Mouse (Mus musculus) right cerebral cortex, postnatal 10 days (tissue): ENCODE data around the gene Krt87.

Experiments used
- DNase-seq, 2 experiments: peaks; one replicate each; pipeline ENCODE4 v3.0.0; 2021; ENCODE audit warnings: low spot score in 2 of 2

The Krt87 gene

DNA sequence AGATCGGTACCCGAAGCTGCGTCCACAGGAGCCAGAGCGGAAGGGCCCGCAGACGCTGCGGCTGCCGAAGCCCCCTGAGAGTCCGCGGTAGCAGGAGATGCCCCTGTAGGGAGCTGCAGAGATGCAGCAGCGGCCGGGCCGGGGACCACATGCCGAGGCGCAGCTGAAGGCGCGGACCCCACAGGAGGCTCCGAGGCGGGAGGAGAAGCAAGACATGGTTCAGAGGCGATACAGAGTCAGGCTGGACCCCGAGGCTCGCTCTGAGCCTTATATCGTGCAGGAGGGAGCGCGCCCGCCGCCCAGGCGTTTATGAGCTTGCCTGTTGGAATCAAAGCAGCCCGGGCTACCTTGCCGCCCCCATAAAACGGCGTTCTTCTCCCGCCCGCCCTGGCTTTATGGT is at the start of gene Krt87:
Gene Krt87 (minus strand): TSS at position 250 of the 400 bp plus-strand sequence.
- no peak for DNase-seq

DNA sequence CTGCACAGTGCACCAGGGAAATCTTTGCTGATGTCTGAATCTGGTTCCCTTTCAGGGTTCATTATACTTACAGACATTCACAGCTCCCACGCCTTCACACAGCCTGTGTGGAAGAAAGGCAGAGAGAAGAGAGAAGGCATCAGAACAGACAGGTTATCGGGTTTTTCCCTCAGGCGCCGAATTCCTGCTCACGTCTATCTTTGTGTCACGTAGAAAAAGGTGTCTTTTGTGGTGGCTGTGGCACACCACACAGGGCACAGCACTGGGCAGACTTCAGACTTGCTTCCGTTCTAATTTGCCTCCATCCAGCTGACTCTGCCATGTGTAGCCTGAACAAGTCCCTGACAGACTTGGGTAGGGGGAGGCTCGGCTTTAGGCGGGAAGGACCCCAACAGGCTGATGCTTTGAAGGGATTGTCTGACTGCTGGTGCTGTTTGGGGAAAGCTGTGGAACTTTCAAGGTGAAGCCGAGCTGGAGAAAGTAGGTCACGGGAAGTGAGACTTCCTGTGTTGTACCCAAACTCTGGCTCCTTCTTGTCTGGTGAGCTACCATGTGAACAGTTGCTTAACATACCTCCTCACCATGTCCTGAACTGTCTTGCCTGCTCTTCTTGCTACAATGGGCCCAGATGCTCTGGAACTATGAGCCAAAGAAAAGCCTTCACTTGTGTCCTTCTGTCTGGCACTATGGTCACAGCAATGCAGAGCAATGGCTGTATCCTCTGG is 47.5 kb upstream of the Krt87 start:
- DNase-seq: peak; percentile 38 to 50

DNA sequence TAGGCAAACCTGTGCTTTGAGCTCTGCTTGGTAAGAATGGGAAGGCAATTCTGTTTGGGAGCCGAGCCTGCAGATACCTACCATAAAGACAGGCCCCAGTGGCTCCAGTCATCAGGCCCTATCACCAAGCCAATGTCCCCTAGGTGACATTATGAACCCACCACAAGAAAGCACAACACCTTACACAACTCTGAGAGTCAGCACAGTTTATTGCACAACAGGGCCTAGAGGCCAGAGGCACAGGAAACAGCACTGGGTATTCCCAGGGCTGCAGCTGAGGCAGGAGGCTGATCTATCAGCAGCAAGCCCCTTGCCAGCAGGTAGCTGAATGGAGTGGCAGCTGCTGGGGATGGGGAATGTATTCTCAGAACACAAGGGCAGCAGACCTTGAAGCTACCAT is 46.3 kb upstream of the Krt87 start:
- no peak for DNase-seq

DNA sequence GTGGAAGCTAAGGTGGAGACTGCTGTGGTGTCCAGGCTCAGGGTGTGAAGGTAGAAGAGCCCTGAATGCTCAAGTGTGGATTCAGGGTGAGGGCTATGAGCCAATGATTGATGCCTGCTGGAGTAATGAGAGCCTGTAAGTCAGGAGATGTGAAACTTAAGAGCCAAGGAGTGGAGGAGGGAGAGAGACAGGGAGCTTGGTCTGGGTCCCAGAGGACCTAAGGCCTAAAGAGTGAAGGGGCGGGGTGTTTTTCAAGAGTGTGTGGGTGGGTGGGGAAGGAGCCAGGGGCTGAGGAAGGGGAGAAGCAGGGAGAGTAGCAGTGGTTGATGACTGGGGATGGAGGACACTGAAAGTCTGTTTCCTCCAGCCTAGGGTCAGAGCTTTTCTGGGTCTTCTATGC is 45.0 kb upstream of the Krt87 start:
- DNase-seq: no peak

DNA sequence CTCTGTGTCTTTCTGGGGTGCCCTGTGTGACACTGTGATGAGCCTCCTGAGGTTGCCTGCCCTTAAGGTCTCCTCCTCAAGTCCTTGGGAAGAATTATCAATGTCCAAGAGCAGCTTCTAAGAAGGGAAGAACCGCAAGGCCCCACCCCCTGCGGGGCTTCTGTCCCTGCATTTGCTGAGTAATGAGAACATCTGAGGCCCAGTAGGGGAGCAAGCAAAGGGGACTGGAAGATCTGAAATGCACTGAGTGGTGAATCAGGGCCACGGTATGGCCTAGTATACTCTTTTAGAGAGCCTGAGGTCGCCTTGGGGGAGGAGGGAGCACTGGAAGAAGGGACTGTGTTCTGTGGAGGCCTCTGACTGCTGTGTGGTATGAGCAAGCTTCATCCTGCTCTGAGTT is 43.5 kb upstream of the Krt87 start:
- DNase-seq: no peak

DNA sequence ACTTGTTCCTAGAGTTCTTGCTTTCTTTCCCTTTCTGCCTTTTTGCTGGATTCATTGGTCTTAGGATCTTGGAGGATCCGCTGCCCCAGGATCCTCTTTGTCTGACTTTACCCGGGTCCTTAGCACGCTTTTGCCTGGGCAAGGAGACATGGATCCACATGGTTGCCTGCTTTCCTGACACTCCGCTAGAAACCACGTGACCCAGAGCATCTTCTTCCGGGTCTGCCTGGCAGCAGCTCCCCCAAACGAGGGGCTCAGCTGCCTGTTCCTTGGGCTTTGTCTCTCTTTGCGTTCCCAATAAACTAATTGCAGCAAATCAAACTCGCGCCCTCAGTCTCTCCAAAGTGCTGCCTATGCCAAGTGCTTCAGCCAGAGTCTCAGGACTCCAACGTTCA is 41.1 kb upstream of the Krt87 start:
- peak in 1 of 2 experiments; percentile 34 for DNase-seq

DNA sequence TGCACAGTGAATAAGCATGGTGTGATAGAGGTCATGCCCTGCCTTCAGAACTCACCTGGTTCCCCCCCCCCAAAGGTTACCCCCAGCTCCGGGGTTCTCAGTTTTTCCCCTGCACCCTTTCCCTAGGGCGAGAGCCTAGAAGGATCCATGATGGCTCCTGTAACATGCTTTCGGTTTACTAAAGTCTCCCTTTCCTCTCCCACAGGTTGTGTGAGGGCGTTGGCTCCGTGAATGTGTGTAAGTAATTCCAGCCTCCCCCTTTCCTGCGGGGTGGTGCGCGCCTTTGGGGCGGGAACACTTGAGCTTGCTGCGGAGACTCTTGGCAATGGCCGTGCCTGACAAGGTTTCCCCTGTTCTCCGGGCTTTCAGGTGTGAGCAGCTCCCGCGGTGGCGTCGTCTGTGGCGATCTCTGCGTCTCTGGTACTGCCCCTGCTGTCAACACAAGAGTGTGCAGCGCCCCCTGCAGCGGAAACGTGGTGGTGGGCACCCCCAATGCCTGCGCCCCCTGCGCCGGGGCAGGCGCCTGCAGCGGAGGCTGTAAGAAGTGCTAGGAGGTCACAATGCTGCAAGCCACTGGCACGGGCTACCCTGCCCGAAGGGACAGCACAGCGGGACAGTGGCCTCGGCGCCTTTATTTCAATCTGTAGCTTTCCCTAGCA is 40.5 kb upstream of the Krt87 start:
- peak; percentile 46 to 64 for DNase-seq

DNA sequence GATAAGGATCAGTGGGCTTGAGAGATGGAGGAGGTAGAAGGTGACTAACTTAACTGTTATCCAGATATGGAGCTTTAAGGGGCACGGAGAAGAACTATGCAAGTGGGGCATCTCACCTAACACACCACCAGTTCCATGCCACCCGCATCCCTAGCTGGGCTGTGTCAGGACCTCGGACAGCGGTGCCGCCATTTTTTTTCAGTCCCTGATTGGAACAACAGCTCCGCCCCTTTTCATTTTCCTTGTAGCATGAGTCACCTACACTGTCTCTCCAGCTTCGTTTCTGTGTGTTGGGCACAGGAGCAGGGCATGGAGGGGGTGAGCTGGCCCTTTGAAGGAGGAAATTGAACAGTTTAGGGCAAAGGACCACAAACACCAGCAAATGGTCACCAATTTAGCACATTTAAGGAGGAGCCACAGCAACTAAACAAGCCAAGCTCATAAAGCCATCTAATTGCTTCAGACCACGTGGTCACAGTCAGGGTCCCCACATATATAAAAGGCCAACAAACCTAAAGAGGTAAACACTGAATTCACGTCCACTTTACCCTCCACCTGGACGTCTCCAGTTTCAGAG is 34.4 kb upstream of the Krt87 start, which contains the start of gene Krt86:
Gene Krt86 (plus strand): TSS at position 527 of the 577 bp plus-strand sequence.
- DNase-seq: no peak

DNA sequence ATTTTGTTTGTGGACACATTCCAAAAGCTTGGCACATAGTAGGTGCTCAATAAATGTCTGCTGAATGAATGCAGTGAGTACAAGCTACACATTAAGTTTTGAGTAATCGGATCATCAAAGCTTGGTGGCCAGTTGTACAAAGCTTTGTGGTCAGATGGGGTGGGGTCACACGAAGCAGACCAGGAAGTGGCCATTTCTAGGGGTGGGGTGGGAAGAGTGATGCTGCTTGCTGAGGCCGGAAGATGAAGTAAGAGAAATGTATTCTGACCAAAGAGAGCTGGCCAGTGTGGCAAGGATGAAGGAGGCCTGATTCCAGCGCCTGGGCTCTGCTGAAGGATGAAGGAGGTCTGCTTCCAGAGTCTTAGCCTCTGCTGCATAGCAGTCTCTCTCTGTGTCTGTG is 30.5 kb upstream of the Krt87 start:
- no peak for DNase-seq

DNA sequence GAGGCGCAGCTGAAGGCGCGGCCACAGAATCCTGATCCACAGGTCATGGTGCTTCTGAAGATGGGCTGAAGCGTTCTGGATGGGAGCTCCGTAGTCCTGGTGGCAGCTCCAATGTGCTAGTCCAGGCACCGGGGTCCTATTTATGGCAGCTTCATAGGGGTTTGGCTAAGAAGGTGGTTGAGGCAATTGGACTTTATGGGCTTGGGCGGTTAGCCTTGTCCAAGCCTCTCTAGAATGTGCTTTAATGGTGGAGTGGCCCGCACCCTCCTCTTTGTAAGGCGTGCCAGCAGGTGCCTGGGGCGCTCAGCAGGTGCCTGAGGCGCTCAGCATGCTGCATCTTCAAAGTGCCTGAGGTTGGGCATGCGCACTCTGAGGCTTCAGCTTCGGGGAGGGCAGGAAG is 25.0 kb upstream of the Krt87 start, which contains the start of gene Krt81:
Gene Krt81 (minus strand): TSS at position 101 of the 400 bp plus-strand sequence.
- DNase-seq: no peak

DNA sequence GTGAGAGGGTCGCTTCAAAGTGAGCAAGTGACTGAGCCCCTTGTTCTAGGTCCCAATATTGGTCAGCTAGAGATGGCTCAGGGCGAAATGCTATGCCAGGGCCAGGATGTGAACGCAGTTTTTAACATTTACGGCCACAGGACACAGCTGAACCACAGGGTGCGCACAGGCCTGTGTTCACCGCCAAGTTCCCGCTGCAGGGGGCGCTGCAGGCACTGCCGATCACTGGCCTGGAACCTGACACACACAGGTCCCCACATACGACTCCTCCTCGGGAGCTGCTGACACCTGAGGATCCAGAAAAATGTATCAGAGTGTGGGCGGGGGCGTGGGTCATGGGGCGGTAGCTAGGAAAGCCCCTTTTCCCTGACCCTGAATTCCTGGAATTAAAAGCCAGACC is 20.7 kb upstream of the Krt87 start:
- no peak for DNase-seq

DNA sequence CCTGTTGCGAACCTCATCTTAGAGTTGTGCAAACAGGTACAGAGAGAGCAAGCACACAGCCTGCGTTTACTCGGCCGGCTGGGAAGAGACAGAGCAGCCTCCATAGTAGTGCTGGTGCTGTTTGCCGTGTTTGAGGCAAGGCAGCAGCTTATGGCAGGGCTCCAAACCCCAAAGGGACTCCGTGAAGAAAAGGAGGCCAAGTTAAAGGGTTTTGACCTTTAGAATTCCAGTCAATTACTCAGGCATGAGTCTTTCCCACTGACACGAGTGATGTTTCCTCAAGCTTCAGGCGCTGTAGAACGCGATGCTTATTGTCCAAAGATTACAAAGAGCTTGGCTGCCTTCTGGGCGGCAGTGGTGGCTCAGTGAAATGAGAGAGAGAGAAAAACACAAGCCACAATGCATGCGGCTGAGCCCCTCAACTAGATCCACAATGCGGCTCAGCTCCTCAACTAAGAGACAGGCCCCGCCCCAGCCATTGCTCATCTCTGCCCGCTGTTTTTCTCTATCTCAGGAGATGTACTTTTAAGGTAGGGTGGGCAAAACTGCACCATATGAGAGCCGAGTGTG is 19.8 kb upstream of the Krt87 start:
- no peak for DNase-seq

DNA sequence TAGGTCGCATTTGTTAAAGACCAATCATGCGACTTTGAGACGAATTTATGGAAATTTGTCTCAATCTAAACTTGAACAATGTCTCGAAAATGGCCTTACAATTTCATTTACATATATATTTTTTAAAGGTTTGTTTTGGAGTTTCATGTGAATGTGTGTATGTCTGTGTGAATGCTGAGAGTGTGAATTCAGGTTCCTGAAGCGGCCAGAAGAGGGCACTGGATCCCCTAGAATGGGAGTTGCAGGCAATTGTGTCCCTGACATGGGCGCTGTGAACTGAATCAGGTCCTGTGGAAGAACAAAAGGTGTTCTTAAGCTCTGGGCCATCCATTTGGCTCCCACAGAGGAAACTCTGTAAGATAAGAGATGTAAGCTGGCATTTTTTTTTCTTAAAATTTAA is 17.3 kb upstream of the Krt87 start:
- DNase-seq: no peak

DNA sequence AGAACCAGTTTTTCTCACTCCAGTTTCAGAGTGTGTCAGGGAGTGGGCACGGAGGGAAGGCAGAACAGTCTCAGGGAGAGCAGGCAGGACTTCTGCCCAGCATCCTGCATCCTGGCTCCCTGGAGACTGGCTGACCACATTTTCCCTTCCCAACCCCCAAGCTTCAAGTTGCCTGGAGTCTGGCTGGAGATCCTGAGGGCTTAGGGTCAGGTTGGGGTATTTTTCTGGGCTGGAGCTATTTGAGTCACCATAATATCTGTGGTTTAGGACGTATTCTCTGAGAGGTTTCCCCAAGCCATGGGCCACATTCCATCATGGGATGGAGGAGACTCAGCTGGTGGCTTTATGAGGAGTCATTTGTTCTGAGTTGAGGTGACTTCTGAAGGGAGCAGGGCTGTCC is 16.7 kb upstream of the Krt87 start:
- DNase-seq: no peak

DNA sequence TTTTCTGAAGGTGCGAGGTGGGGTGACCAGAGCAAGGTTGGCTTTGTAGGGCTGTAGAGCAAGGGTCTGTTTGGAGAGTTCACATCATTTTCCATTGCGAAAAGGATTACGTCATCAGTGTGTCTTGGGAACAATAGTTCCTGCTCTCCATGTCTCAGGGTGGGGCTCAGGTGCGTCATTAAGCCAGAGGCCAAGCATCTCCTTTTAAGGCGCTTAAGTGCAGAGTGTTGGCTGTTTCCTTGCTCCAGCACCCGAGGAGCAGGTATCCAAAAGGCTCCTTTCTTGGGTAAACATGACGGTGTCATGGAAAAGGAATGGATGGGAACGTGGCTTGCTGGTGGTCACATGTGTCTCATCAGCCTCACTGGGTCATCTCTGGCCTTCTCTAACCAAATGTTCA is 16.2 kb upstream of the Krt87 start:
- DNase-seq: no peak

DNA sequence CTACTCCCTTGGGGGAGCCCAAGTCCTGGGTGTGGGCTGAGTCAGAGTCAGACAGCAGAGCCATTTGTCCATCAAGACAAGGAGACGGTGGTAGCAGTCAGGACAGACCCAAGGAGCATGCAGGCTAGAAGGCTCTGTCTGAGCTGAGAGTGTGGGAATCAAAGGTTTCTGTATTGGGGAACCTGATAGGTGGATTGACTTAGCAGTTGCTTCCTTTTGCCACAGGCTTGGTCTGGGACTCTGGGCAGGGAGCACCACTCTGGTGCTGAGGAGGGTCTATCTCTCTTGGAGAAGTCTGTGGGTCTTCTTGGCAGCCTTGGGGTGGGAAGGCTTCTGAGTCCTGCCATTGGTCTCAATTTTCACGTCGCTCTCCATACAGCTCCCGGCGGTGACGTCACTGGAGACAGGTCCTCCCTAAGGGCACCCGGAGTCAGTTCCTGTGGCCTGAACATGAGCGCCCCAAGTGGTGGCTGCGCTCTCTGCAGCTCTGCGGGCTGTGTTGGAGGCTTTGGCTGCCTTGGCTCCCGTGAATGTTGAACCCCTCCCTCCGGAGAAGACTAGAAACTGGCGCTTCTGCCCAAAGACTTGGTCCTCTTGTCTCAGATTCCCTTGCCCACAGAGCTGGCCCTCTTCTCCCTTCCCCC is 14.6 kb upstream of the Krt87 start:
- peak; percentile 70 to 84 for DNase-seq

DNA sequence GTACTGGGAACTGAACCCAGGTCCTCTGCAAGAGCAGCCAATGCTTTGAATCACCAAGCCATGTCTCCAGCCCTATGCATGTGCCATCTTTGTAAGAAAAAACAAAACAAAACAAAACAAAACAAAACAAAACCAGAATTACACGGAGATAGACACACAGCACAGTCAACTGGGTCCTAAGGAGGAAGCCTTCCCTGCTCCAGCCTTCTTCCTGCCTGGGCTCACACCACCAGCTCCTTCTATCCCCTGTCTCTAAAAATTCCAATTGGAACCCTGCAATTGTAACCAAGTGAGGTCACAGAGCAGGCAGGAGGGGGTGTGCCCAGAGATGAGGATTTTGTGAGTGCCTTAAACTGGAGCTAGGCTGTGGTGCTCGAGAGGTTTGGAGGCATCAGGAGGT is 8.8 kb upstream of the Krt87 start, which contains the start of gene Krt88:
Gene Krt88 (plus strand): TSS at position 301 of the 400 bp plus-strand sequence.
- no peak for DNase-seq

DNA sequence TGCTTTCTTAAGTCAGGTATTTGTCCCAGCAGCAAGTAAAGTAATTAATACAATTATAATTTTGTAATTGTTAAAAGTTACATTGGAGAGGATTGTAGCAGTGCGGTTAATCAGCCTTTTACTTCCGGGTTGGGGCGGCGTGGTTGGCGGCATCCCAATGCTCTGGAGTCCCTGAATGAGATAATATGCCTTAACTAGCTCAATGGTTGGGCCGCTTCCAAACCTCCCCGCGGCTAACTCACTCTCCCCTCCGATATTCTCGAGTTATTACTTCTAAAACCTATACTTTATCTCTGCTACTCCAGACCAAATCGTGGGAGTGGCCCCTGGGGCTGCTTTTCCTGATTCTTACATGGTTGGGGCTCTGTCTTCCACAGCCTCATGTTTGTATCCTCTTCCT is 8.0 kb upstream of the Krt87 start:
- no peak for DNase-seq

DNA sequence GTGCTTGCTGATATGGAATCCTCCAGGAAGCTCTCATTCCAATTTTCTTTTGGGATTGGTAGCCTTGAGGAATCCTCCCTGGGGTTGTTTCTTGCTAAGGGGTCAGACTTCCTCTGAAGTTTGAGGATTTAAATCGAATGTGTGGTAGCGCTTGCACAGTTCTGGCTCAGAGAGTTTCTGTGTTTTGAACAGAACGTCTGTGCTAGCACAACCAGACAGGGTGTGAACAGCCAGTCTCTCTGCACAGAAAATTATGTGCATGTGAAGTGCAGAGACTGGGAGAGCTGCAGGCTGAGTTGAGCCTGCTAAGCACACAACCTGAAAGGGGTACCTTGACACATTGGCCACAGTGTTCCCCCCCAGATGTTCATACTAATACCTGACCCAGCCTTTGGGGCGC is 2.2 kb upstream of the Krt87 start:
- peak in 1 of 2 experiments; percentile 49 for DNase-seq

DNA sequence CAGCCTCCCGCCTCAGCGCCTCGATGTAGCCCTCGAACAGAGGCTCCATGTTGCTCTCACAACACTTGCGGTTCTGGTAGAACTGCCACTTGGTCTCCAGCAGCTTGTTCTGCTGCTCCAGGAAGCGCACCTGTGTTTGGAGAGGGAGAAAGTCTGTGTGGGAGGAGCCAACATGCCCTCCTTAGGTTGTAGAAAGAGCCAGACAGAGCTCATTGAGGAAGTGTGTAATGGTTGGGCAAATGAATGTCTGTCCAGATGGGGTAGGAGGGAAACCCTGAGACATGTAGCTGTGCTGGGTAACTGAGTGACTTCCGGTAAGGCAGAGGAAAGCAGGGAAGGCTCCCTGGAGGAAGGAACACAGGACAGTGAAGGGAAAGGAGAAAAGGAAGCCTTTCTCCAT is 2.0 kb downstream of the Krt87 start:
- DNase-seq: no peak

DNA sequence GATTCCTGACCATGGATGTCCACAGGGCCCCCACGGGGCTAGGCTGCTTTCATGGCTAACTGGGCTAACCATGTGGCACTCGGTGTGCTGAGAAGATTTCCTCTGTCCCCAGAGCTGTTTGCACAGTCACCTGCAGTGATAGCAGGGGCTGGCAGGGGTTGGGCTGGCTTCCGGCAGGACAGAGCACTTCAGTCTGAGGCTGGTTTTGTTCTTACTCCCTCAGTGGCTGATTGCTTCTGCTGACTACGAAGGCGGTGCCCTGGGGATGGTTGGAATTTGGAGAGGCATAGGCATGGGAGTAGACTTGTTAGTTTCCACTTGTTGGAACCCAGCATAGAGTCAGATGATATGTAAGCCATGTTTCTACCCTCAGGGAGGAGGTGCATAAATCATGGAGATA is 13.7 kb downstream of the Krt87 start:
- DNase-seq: no peak

DNA sequence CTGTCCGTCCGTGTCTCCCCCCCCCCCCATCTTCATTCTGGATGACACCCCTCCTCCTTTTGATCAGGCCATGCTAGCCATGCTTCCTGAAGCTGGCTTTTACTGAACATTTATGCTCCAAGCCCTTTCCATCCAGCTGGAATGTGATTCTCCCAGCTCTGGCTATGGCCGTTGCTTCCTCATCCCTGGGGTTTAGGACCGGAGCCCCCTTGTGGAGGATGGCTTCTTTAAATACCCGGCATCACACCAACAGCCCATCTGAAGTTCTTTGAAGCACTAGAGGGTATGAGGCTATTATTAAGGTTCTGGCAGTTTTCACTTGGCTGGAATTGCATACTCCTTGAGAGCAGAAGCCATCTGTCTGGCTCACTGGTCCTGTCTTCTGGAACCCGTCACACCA is 17.7 kb downstream of the Krt87 start:
- peak in 1 of 2 experiments; percentile 49 for DNase-seq
